Mouse (Mus musculus): Measurements from ENCODE around the gene Dmrtc2. TPM values are rescaled to one million over a fixed set of nuclear protein-coding genes. Genes with fewer than 3 reads are reported as not detected.
A peak's percentile ranks its signal among the peaks of the same experiment; 100 is the strongest.

Dmrtc2 gene
- polyA plus RNA-seq, 1 experiment, result not detected

DNA sequence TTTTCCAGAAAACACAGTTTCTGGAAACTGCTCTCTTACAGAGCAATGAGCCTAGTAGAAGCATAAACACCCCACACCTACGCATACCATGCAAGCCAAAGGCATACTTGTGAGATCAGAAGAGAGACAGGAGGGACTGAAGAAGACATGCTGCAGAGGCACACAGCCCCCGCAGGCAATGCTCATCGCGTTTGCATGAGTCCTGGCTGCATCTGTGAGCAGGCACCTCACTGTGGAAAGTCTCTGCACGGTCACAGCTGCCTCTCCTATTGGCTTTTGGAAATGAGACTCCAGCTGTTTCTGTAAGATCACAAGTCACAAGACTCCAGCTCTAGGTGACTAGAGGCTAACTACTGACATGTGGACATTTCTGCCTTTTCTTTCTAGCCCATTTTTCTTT, 19.7 kb upstream of the Dmrtc2 start:
- peak overlapping the region; percentile 90 for H3K27ac ChIP-seq (ENCODE audit: insufficient read depth, low read depth, low read length)
- peaks cover 42% of the 10 kb centered on the region for H3K4me1 ChIP-seq (ENCODE audit: control insufficient read depth, insufficient read depth, low read length)
- peak overlapping the region; percentile 54 for H3K4me3 ChIP-seq (ENCODE audit: insufficient read depth, low read length)
- TF ChIP-seq CTCF (IDR thresholded peaks at IDR 0.05; ENCODE audit: low read depth, low read length) (no peak), POLR2A (IDR thresholded peaks at IDR 0.05; ENCODE audit: borderline replicate concordance, low read depth, low read length) (no peak)

DNA sequence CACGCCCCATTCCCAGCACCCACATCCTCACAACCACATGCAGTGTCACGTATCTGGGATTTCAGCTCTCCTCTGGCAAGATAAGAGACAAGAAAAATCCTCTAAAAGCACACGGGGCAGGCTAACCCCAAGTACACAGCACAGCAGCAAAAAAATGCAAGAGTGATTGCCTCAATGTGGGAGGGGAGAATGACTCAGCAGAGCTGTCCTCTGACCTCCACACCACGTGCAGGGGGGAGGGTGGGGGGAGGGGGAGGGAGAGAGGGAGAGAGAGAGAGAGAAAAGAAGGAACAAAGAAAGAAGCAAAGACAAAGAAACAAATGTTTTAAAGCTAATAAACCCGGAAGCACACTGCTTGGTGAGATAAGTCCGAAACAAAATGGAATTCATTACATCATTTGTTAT, 19.0 kb upstream of the Dmrtc2 start:
- peaks cover 45% of the 10 kb centered on the region for H3K4me1 ChIP-seq (ENCODE audit: control insufficient read depth, insufficient read depth, low read length)
- H3K4me3 ChIP-seq (ENCODE audit: insufficient read depth, low read length), result peak overlapping the region; percentile 58
- peak overlapping the region; percentile 95 for H3K27ac ChIP-seq (ENCODE audit: insufficient read depth, low read depth, low read length)

DNA sequence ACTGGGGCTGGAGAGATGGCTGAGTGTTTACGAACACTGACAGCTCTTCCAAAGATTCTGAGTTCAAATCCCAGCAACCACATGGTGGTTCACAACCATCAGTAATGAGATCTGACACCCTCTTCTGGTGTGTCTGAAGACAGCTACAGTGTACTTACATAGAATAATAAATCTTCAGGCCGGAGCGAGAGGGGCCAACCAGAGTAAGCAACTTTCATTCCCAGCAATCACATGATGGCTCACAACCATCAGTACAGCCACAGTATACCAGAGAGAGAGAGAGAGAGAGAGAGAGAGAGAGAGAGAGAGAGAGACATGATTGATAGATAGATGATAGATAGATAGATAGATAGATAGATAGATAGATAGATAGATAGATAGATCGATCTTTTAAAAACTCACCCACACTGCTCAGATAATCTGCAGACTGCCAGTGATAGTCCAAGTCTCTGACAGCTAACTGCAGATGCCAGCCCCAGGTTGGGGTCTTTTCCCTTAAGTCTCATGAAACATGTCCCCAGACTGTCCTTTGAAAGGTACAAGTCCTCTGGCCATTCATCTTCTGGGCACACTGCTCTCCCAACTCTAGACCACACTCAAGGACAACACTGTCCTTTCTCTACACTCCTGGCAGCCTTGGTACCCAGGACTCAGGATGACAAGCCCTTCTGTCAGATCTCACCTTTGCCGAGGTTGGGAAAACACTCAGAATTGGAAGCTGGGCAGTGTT, 18.1 kb upstream of the Dmrtc2 start:
- Histone ChIP-seq H3K27ac (ENCODE audit: insufficient read depth, low read depth, low read length) (peak overlapping the region; percentile 82), H3K4me3 (ENCODE audit: insufficient read depth, low read length) (peak overlapping the region; percentile 41), H3K4me1 (ENCODE audit: control insufficient read depth, insufficient read depth, low read length) (peaks cover 44% of the 10 kb centered on the region)
- TF ChIP-seq CTCF (IDR thresholded peaks at IDR 0.05; ENCODE audit: low read depth, low read length) (no peak), POLR2A (IDR thresholded peaks at IDR 0.05; ENCODE audit: borderline replicate concordance, low read depth, low read length) (no peak)

More for the DNA sequence above, 19.0 kb upstream of the Dmrtc2 start:
- TF ChIP-seq CTCF (IDR thresholded peaks at IDR 0.05; ENCODE audit: low read depth, low read length) (no peak), POLR2A (IDR thresholded peaks at IDR 0.05; ENCODE audit: borderline replicate concordance, low read depth, low read length) (no peak)

DNA sequence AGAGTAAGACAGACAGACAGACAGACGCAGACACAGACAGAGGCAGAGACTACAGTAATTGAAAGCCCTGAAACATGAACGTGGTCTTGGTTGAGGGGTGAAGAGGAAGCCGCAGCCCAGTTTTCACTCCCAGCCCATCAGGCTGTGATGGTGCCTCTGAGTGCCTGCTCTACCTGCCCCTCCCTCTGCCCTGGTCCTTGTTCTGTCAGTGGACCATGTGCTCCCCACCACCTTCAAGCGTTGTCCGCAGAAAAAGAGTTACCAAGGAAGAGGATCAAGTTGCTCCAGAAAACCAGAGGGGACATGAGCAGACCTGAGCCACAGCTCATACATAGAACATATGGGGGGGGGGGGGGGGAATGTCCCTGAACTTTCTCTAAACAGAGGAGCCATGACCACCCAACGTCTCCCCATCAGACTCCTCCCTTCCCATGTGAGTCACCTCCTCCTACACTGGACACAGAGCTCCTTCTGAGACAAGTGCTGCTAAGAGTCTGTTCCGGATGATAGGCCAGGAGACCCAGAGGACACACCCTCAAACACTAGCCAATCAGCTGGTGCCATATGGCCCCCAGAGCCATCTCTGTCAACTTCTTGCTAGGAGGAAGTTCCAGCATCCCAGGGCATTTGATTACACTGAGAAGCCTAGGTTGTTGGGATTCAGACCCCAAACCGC, 17.2 kb upstream of the Dmrtc2 start:
- no peak for TF ChIP-seq POLR2A (IDR thresholded peaks at IDR 0.05; ENCODE audit: borderline replicate concordance, low read depth, low read length)
- no peak for TF ChIP-seq CTCF (IDR thresholded peaks at IDR 0.05; ENCODE audit: low read depth, low read length)
- Histone ChIP-seq H3K4me3 (ENCODE audit: insufficient read depth, low read length) (peak overlapping the region; percentile 41), H3K27ac (ENCODE audit: insufficient read depth, low read depth, low read length) (peak overlapping the region; percentile 82), H3K4me1 (ENCODE audit: control insufficient read depth, insufficient read depth, low read length) (peaks cover 45% of the 10 kb centered on the region)

DNA sequence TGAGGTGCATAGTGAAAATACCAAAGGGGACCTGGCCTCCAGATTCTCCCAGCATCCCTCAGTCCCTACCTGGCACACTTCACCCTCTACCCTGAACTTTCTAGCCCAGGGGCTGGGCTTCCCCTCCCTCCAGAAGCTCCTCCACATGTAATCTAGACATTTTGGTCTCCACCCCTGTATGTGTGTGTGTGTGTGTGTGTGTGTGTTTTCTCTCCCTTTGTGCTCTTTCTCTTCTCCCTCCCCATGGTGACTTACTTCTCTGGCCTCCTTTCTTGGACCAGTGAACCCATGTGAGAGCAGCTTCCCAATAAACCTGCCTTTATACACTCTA, 16.7 kb upstream of the Dmrtc2 start:
- TF ChIP-seq CTCF (IDR thresholded peaks at IDR 0.05; ENCODE audit: low read depth, low read length), result no peak
- no peak for TF ChIP-seq POLR2A (IDR thresholded peaks at IDR 0.05; ENCODE audit: borderline replicate concordance, low read depth, low read length)
- H3K4me1 ChIP-seq (ENCODE audit: control insufficient read depth, insufficient read depth, low read length), result peaks cover 45% of the 10 kb centered on the region
- no peak overlapping the region for H3K4me3 ChIP-seq (ENCODE audit: insufficient read depth, low read length)
- peak overlapping the region; percentile 80 for H3K27ac ChIP-seq (ENCODE audit: insufficient read depth, low read depth, low read length)

DNA sequence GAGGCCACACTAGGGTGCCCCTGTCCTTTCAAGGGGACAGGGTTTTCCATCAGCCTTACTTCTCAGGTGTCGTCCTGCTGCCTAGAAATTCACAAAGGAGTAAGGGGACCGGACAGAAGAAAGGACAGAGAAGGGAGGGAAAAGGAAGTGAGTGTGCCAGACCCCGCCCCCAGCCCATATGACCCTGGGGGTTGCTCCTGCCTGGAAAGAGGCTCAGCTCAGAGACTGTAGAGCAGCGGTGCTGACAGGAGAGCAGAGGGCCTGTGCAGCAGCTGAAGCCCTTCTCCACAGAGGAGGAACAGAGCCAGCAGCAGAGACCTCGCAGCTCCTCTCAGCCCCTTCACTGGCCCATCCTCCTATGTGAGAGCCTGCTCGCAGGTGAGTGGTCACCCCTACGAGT, 16.2 kb upstream of the Dmrtc2 start:
- peak overlapping the region; percentile 44 for H3K4me3 ChIP-seq (ENCODE audit: insufficient read depth, low read length)
- TF ChIP-seq CTCF (IDR thresholded peaks at IDR 0.05; ENCODE audit: low read depth, low read length) (no peak), POLR2A (IDR thresholded peaks at IDR 0.05; ENCODE audit: borderline replicate concordance, low read depth, low read length) (no peak)
- H3K27ac ChIP-seq (ENCODE audit: insufficient read depth, low read depth, low read length), result peak overlapping the region; percentile 80
- H3K4me1 ChIP-seq (ENCODE audit: control insufficient read depth, insufficient read depth, low read length), result peaks cover 42% of the 10 kb centered on the region

DNA sequence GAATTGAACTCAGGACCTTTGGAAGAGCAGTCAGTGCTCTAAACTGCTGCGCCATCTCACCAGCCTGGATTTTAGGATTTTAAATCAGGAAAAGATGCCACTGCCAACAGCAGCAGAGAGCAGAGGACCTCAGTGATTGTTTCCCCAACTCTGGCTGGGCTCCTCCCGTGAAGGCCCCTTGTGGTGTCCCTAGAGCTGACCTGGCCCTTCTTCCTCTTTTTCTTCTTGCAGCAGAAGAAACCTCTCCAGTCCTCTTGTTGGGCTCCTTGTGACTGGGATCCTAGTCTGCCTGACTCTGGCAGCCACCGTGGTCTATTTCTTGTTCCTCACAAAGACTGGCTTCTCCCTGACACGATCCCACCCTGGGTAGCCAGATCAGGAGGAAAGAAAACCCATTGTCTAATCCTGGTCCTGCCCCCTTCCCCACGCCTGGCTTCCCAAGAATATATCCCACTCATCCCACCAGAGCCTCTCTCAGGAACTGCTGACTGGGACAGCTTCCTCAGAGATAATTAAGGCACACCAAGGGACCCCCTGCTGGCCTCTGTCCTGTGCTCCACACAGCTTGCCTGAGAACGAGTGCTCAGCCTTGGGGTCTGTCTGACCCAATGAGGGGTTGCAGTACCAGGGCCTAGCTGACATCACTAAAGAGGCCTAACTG, 13.3 kb upstream of the Dmrtc2 start:
- peak overlapping the region; percentile 74 for H3K27ac ChIP-seq (ENCODE audit: insufficient read depth, low read depth, low read length)
- H3K4me1 ChIP-seq (ENCODE audit: control insufficient read depth, insufficient read depth, low read length), result peaks cover 34% of the 10 kb centered on the region
- H3K4me3 ChIP-seq (ENCODE audit: insufficient read depth, low read length), result no peak overlapping the region
- TF ChIP-seq POLR2A (IDR thresholded peaks at IDR 0.05; ENCODE audit: borderline replicate concordance, low read depth, low read length), result no peak
- TF ChIP-seq CTCF (IDR thresholded peaks at IDR 0.05; ENCODE audit: low read depth, low read length), result no peak

DNA sequence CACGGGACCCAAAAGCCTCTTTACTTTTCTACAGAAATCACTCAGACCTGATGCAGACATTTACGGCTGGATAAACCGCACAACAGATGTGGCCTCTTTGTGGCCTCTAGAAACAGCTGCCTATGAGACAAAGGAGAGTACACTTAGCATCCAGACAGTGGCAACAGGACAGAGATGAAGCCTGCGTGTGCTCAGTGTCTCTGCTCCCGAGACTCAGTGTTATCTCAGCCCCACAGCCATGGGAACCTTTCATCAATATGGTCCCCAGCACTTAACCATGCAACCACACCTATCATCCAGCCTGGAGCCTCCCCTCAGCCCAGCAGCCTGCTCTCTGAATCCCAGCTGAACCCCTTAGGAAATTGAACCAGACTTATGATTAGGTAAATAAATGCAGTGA, 10.6 kb upstream of the Dmrtc2 start:
- H3K27ac ChIP-seq (ENCODE audit: insufficient read depth, low read depth, low read length), result no peak overlapping the region
- H3K4me3 ChIP-seq (ENCODE audit: insufficient read depth, low read length), result no peak overlapping the region
- TF ChIP-seq POLR2A (IDR thresholded peaks at IDR 0.05; ENCODE audit: borderline replicate concordance, low read depth, low read length), result no peak
- no peak for TF ChIP-seq CTCF (IDR thresholded peaks at IDR 0.05; ENCODE audit: low read depth, low read length)
- peaks cover 20% of the 10 kb centered on the region for H3K4me1 ChIP-seq (ENCODE audit: control insufficient read depth, insufficient read depth, low read length)

DNA sequence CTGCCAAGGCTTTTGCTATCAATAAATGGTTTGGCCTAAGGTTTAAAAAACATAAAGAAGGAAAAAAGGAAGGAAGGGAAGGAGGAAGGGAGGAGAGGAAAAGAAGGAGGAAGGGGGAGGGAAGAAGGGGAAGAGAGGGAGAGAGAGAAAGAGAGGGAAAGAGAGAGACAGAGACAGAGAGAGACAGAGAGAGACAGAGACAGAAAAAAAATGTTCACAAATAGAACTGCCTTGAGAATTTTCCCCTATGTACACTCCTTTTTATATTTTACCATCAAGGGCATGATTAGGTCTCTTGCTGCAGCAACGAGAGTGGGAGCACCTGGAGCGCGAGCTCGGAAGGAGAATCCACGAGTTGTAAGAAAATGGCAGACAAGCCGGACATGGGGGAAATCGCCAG, 7.9 kb upstream of the Dmrtc2 start, which contains the start of gene Gm9844:
TSS of gene Gm9844 (plus strand) at position 301 of the 400 bp plus-strand sequence.
- TF ChIP-seq CTCF (IDR thresholded peaks at IDR 0.05; ENCODE audit: low read depth, low read length) (no peak), POLR2A (IDR thresholded peaks at IDR 0.05; ENCODE audit: borderline replicate concordance, low read depth, low read length) (no peak)
- no peak within 1 kb of the TSS for H3K27ac ChIP-seq (ENCODE audit: insufficient read depth, low read depth, low read length)
- H3K4me1 ChIP-seq (ENCODE audit: control insufficient read depth, insufficient read depth, low read length), result peaks cover 5% of the 10 kb centered on the region
- no peak within 1 kb of the TSS for H3K4me3 ChIP-seq (ENCODE audit: insufficient read depth, low read length)

DNA sequence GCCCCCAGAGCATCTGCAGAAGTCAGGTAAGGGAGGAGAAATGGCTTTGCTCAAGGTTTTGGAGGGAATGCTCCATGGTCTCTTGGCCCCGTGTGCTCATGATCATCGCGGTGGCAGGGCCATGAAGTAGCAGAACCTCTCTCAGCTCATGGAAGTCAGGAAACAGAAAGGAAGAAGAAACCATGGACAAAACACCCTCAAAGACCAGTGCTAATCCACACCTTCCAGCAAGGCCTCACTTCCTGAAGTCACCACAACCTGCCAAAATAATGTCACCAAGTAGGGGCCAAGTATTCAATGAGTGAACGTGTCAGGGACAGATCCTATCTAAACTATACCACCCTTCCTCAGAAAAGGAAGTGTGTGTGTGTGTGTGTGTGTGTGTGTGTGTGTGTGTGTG, 7.0 kb upstream of the Dmrtc2 start:
- Histone ChIP-seq H3K27ac (ENCODE audit: insufficient read depth, low read depth, low read length) (no peak overlapping the region), H3K4me3 (ENCODE audit: insufficient read depth, low read length) (no peak overlapping the region), H3K4me1 (ENCODE audit: control insufficient read depth, insufficient read depth, low read length) (no peaks in the 10 kb centered on the region)
- no peak for TF ChIP-seq CTCF (IDR thresholded peaks at IDR 0.05; ENCODE audit: low read depth, low read length)
- no peak for TF ChIP-seq POLR2A (IDR thresholded peaks at IDR 0.05; ENCODE audit: borderline replicate concordance, low read depth, low read length)
